Mouse (Mus musculus): Measurements from ENCODE around the gene Pla2g4c.

DNA sequence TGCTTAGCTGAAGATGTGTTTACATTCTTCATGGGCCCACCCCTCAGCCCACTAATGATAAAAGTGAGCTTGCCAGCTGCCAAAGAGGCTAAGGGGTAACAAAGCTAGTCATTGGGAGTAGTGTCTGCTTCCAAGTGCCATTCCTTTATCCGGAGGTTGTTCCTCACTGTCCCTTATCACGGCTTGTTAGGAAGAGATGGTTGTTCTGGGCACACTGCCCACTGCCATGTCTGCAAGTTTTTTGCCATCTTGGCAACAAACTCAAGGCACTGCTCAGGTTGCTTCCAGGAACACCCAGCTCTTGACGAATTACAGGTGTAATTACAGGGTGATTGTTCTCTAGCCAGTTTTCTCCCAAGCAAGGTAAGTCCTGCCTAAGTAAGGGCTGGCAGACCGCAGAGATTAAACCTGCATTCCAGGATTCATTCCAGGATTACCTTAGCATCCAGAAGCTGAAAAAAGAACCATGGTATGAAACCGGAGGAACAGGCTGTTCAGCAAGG is 10.3 kb upstream of the Pla2g4c start:
- no peak for TF ChIP-seq CTCF (IDR thresholded peaks at IDR 0.05; ENCODE audit: control insufficient read depth, insufficient read depth, insufficient replicate concordance, low read depth, low read length)
- TF ChIP-seq POLR2A (IDR thresholded peaks at IDR 0.05; ENCODE audit: control insufficient read depth, low read depth, low read length), result no peak
